Mouse (Mus musculus): ENCODE measurements around the gene Wfdc17.

Gene Wfdc17

DNA sequence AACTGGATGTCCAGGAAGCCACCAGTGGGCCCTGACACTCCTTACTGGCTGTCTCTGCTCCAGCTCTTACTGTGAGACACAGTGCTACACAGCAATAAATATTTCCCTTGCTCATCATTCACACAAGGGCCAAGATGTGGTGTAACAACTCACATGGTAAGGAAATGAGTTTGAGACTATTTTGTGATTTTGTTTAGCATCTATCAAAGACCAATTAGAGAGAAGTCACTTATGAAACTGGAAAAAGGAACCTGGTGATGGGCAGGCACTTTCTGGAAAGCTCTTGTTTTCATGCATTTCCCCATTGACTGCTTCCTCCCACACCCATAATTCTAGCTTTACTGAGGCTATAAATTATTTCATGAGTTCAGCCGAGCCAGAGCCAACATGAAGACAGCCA, at the start of gene Wfdc17:
Wfdc17 (plus strand) TSS at position 287 of the 400 bp plus-strand sequence.
- in situ Hi-C loops (cut with MboI), result no loop called here

- in situ Hi-C loops (cut with MboI), result no loop called here
These were observed 49.2 kb upstream of the Wfdc17 start for GRCm38 (mm10) chr11:83654606-83655005.

DNA sequence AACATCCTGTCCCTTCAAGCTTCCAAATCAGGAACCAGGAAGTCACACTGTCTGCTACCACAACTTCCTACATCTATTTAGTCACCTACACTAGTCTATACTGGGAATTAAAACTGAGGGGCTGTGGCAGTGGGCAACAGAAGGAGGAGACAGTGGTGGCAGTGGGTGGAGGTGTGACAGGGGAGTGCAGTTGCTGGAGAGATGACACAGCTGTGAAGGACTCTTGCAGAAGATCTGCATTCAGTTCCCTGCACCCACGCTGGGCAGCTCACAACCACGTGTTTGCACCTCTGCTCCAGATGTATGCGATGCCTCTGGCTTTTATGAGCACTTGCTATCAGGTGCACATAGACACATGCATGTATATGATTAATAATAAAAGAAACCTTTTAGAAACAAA, 46.3 kb upstream of the Wfdc17 start:
- in situ Hi-C loops (cut with MboI), result no loop called here

- in situ Hi-C loops (cut with MboI), result no loop called here
These were observed 45.0 kb upstream of the Wfdc17 start for GRCm38 (mm10) chr11:83658797-83659196.

DNA sequence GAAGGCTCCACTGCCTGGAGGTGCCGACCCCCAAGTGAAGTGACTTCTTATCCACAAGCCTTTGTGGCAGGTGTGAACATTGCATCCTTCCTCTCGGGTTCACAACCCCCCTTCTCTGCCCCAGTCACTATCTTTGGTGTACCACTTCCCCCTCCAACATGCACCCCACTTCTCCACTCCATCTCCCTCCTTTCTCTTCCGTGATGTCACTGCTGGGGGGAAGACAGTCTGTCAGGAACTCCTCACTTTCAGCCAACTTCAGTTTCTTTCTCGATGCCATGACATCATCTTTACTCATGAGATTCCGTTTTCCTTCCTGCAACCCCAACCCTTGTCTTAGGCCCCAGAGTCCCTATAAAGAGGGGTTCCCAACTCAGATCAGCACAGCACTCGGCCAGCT, 41.6 kb upstream of the Wfdc17 start, which contains the start of gene Ccl4:
Ccl4 (plus strand) TSS at position 381 of the 400 bp plus-strand sequence.
- in situ Hi-C loops (cut with MboI), result no loop called here

GRCm38 (mm10) chr11:83663532-83663931, 40.3 kb upstream of the Wfdc17 start:
- in situ Hi-C loops (cut with MboI), result no loop called here

DNA sequence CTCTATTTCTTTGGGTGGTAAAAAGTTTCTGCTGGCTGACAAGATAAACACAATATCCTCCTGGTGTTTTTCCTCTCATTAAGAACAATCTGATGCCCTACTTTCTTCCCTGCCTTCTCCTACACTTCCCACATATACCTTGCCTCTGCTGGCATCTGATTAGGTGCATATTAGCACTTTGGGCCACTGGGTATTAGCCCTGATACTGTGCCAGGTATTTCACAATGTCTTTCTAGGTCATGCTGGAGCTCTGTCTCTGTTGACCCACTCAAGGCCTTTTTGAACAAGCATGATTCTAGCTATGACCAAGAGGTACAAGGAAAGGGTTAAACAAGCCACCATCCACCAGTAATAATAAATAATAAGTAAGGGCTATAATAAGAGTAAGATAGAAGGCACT, 32.0 kb upstream of the Wfdc17 start:
- in situ Hi-C loops (cut with MboI), result no loop called here

DNA sequence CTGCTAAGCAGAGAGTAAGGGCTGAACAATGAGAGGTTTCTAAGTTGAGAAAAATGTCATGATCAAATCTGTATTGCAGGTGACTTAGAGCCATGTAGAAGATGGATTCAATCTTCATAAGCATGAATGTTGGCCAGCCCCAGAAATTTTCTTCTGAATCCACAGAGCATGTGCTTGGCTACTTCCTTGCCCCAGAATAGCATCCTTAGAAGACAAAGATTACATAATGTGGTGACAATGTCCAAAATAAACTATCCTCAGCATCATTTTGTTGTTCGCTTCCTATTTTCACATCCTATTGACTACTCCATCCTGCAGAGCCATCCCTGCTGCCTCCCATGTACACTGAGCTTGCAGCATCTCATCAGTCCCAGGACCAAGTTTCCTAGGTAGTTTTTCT, 28.1 kb upstream of the Wfdc17 start:
- in situ Hi-C loops (cut with MboI), result no loop called here

- in situ Hi-C loops (cut with MboI), result no loop called here
These were observed 13.9 kb upstream of the Wfdc17 start for GRCm38 (mm10) chr11:83689918-83690317.

DNA sequence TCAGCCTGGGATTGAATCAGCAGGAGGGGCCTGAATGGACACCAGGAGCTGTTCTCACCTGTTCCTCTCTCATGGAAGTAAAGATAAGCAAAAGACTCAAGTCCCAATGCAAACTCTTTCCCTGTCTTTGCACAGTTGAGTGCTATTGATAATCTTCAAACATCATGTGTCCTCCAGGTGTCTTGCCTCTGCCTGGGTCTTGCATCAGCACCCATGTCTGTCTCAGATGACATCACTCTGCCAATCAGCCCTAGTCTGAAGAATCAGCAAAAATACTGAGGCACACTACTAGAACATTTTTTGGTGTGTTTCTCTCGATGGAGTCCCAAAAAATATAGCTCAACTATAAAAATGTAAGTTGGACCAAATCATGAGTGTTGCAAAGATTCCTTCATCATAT, 11.8 kb upstream of the Wfdc17 start:
- in situ Hi-C loops (cut with MboI), result no loop called here

DNA sequence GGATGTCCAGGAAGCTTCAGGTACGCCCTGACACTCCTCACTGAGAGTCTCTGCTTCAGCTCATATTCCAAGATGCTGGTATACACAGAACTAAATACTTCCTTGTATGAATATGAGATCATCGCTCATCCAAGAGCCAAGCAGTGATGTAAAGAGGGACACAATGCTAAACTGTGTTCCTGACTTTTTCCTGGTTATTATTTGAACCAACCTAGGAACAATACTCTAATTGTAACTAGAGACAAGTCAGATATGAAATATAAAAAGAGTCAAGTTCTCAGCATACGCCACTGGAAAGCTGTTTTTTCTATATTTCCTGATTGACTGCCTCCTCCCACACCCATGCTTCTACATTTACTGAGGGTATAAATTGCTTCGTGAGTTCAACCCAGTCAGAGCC, 4.9 kb downstream of the Wfdc17 start, which contains the start of gene Wfdc18:
Wfdc18 (plus strand) TSS at position 301 of the 400 bp plus-strand sequence.
- in situ Hi-C loops (cut with MboI), result no loop called here

- in situ Hi-C loops (cut with MboI), result no loop called here
These were observed 5.9 kb downstream of the Wfdc17 start for GRCm38 (mm10) chr11:83709683-83710082.

GRCm38 (mm10) chr11:83712671-83713070, 8.9 kb downstream of the Wfdc17 start:
- in situ Hi-C loops (cut with MboI), result no loop called here

DNA sequence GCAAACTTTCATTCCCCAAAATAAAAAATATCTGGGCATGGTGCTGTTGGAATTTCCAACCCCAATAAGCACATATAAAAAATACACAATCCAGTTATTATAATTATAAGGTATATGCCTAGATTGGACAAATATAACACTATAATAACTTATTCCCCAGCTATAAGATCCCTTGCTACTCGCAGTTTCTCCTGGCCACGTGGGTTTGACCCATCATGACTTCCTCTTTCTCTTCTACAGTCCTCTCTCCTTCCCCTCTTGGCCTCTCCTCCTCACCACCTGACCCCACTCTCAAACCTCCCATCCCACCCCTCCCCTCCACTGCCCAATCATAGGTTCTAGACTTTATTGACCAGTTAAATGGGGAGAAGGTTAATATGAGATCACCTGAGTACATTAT, 10.1 kb downstream of the Wfdc17 start:
- in situ Hi-C loops (cut with MboI), result no loop called here

DNA sequence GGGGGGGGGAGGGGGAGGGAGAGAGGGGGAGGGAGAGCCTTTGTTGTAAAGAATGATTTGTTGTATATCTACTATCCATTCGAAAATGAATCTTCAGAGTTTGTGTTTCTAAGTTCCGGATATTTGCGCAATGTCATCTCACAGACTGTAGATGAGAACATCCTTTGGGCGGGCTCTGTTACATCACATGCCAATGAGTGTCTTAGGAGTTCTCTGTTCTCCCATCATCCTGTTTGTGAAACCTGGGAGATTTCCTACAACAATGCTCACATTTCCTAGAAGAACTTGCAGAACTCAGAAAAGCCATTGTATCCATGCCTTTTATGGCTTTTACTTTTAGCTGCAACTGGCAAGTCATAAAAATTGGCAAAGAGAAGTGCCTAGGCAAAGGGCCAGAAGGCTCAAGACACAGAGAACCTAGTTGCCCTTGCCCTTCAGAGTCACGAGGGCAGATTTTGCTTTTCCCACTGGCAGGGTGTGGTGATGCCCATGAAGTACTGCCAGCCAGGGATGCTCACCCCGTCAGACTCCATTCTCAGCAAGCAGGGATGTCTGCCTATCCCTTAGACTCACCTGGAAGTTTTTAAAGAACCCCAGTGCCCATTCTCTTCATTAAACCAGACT, 13.4 kb downstream of the Wfdc17 start:
- in situ Hi-C loops (cut with MboI), result no loop called here

- in situ Hi-C loops (cut with MboI), result no loop called here
These were observed 17.0 kb downstream of the Wfdc17 start for GRCm38 (mm10) chr11:83720766-83721165.

DNA sequence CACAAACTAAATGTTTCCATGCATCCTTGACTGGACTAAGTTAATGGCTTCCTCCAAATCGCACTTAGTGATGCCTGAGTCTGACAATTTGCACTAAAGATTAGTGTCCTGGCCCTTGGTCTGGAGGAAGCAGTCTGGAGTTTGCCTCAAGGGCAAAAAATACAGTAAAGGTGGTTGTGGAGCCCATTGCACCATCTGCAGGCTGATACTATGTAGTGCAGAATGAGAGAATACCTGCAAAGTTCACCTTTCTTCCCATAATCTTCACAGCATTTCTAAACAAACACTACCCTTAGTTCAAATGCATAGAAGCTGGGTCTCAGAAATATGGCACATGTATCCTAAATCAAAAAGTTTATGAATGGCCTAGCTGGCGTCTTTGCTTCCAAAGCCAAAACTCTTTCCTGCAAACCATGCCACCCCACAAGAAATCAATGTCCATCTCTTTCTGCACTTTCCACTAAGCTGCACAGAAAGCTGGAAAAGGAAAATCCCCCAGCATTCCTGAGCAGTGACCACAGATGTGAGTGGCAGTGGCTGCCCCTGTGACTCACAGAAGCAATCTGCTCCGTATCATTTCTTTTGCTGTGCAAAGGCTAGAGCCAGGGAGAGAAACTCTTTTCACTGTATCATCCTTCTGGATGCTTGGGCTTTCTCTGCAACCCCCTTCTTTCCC, 25.1 kb downstream of the Wfdc17 start:
- in situ Hi-C loops (cut with MboI), result no loop called here

DNA sequence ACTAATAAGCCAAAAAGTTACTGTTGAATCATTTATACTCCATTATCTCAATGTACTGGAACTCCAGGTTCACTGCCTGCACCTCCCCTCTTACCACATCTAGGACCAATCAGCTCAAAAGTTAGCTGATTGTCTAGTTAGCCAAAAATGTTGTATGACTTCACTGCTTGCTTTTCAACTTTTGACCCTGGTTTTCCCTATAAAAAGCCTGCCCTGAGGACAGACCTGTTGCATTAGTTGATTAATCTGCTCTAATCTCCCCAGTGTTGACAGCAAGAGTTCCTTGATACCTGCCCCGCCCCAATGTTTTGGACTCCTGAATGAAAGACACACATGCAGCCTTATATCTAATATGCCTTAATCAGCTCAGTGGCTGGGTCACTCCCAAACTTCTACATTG, 27.3 kb downstream of the Wfdc17 start:
- in situ Hi-C loops (cut with MboI), result no loop called here

- in situ Hi-C loops (cut with MboI), result no loop called here
These were observed 29.4 kb downstream of the Wfdc17 start for GRCm38 (mm10) chr11:83733071-83733640.

- in situ Hi-C loops (cut with MboI), result no loop called here
These were observed 30.4 kb downstream of the Wfdc17 start for GRCm38 (mm10) chr11:83734215-83734614.

GRCm38 (mm10) chr11:83735881-83736280, 32.1 kb downstream of the Wfdc17 start:
- in situ Hi-C loops (cut with MboI), result loop anchor here (5.0 kb wide), 1 partner anchor 174 kb away; no protein-coding TSS in a partner anchor

- in situ Hi-C loops (cut with MboI), result loop anchor here (5.0 kb wide), 1 partner anchor 175 kb away; no protein-coding TSS in a partner anchor
These were observed 33.3 kb downstream of the Wfdc17 start for GRCm38 (mm10) chr11:83737109-83737558.

DNA sequence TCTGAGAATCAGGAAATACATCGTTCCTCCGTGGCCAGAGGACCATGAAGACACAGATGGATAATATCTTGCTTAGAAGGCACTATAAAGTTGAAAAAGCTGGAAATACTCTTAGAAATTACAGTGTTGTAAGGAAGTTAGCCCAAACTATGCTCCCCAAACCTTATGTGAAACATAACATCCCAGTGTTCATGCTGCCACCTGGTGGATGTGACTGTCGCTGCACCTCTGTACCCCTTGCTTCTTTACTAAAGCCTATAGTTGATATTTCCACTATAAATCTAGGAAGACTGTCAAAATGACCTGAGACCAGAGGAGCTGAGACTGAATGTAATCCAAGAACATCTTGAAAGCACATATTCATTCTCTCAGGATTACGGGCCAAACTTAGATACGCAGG, 35.5 kb downstream of the Wfdc17 start:
- in situ Hi-C loops (cut with MboI), result loop anchor here (5.0 kb wide), 1 partner anchor 177 kb away; no protein-coding TSS in a partner anchor
